Mouse (Mus musculus) midbrain, embryonic 14.5 days (tissue): ENCODE measurements around the gene B4galnt2. TPM values are rescaled to one million over a fixed set of nuclear protein-coding genes. Genes with fewer than 3 reads are reported as not detected.
A peak's percentile ranks its signal among the peaks of the same experiment; 100 is the strongest.

ENCODE experiments used
- ATAC-seq: fragments of 200-750 bp; cut with Nextera tagmentation; 2 replicates; pipeline ENCODE4 v1.8.0; 2017; ENCODE audit warnings: moderate number of reproducible peaks, moderate library complexity; ENCODE audit not compliant: low FRiP score, low TSS enrichment
- DNase-seq: peaks from one replicate; pipeline ENCODE4 v3.0.0-alpha.2; 2015
- H3K27ac ChIP-seq: fragments of 300-500 bp; sonication (generic); replicated peaks from 2 replicates; pipeline ENCODE4 v1.5.1; 2014; ENCODE audit warnings: mild to moderate bottlenecking, low read depth, low read length, moderate library complexity
- H3K27me3 ChIP-seq: fragments of 300-500 bp; sonication (generic); 2 replicates; pipeline ENCODE4 v1.6.1; 2014; ENCODE audit warnings: low read length, control low read depth, mixed read lengths; ENCODE audit not compliant: control insufficient read depth, insufficient read depth
- H3K36me3 ChIP-seq: fragments of 300-500 bp; sonication (generic); 2 replicates; pipeline ENCODE4 v1.6.1; 2014; ENCODE audit warnings: low read length, control low read depth; ENCODE audit not compliant: control insufficient read depth, insufficient read depth
- H3K4me1 ChIP-seq: fragments of 300-500 bp; sonication (generic); 2 replicates; pipeline ENCODE4 v1.6.1; 2014; ENCODE audit warnings: mild to moderate bottlenecking, antibody characterized with exemption, low read length, control low read depth; ENCODE audit not compliant: control insufficient read depth, insufficient read depth
- H3K4me2 ChIP-seq: fragments of 300-500 bp; sonication (generic); 2 replicates; pipeline ENCODE4 v1.6.1; 2014; ENCODE audit warnings: mild to moderate bottlenecking, low read length, moderate library complexity
- H3K4me3 ChIP-seq: fragments of 300-500 bp; sonication (generic); replicated peaks from 2 replicates; pipeline ENCODE4 v1.5.1; 2014; ENCODE audit warnings: low read depth, low read length
- H3K9ac ChIP-seq: fragments of 300-500 bp; sonication (generic); replicated peaks from 2 replicates; pipeline ENCODE4 v1.6.1; 2014; ENCODE audit warnings: mild to moderate bottlenecking, low read length, moderate library complexity
- H3K9me3 ChIP-seq: fragments of 300-500 bp; sonication (generic); 2 replicates; pipeline ENCODE4 v1.6.1; 2016; ENCODE audit warnings: low read length, control low read depth, mixed read lengths; ENCODE audit not compliant: control insufficient read depth
- WGBS: fragments of 180-500 bp; shearing (Covaris S2); extraction: QIAGEN DNeasy Blood & Tissue Kit; methylation state at CpG from one replicate; pipeline ENCODE4 v1.1.7; 2014; 5-methylcytosine and 5-hydroxymethylcytosine counted together
- polyA plus RNA-seq: library from polyadenylated mRNA; unstranded; fragments of >200 nt; fragmentation: Nextera tagmentation; extraction: Ambion mirVana; gene quantifications from 2 replicates; pipeline ENCODE4 v1.2.1, GENCODE M21; 2014

Gene B4galnt2
- not detected in 2 replicates for polyA plus RNA-seq

GRCm38 (mm10) chr11:95914571-95914991 lies at the start of gene B4galnt2:
TSS of gene B4galnt2 (minus strand) at chr11:95914891.
- Histone ChIP-seq H3K36me3 (no peaks in the 10 kb centered on the region), H3K9me3 (no peaks in the 10 kb centered on the region), H3K4me2 (peak within 1 kb of the TSS; percentile 33), H3K4me3 (peak within 1 kb of the TSS; percentile 22), H3K27ac (no peak within 1 kb of the TSS), H3K4me1 (peaks cover 15% of the 10 kb centered on the region; the same call in 1 of the 2 replicates), H3K27me3 (peaks cover 71% of the 10 kb centered on the region), H3K9ac (no peak within 1 kb of the TSS)
- DNase-seq (peak; percentile 44), ATAC-seq (no peak)
- under 1% methylated on average over 35 of the region's 35 CpGs for whole genome bisulfite sequencing

- Histone ChIP-seq H3K9ac (no peak overlapping the region), H3K27ac (no peak overlapping the region), H3K4me3 (no peak overlapping the region), H3K4me1 (no peaks in the 10 kb centered on the region), H3K9me3 (no peaks in the 10 kb centered on the region), H3K27me3 (no peaks in the 10 kb centered on the region), H3K36me3 (peaks cover 61% of the 10 kb centered on the region), H3K4me2 (no peak overlapping the region)
- no peak for ATAC-seq
- WGBS = 74% methylated on average over 7 of the region's 7 CpGs
- DNase-seq = no peak
These were observed 48.6 kb upstream of the B4galnt2 start for GRCm38 (mm10) chr11:95963304-95963703.

GRCm38 (mm10) chr11:95959152-95959551 lies 44.5 kb upstream of the B4galnt2 start:
- Histone ChIP-seq H3K27me3 (no peaks in the 10 kb centered on the region), H3K4me2 (no peak overlapping the region), H3K9me3 (no peaks in the 10 kb centered on the region), H3K36me3 (peaks cover 22% of the 10 kb centered on the region), H3K27ac (no peak overlapping the region), H3K4me3 (no peak overlapping the region), H3K4me1 (peaks cover 8% of the 10 kb centered on the region; the same call in 1 of the 2 replicates), H3K9ac (no peak overlapping the region)
- 54% methylated on average over 6 of the region's 6 CpGs for WGBS
- DNase-seq = no peak
- no peak for ATAC-seq

DNA sequence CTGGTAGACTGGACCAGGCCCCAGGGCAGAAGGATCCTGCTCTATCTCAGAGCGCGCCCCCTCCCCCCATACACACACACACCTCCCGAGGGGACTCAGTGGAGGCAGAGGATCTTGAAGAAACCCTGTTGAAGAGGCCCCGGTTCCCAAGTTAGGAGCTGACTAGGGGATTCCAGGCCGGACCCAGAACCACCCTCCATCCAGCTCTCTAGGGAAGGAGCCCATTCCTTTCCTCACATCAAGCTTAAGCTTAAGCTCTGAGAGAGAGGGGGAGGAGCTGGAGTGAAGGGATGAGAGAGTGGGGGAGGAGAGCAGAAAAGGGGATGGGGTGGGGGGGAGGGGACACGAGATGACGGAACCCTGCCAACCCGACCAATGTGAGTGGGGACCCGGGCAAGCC lies 43.6 kb upstream of the B4galnt2 start:
- H3K9me3 ChIP-seq = no peaks in the 10 kb centered on the region

GRCm38 (mm10) chr11:95957407-95957806 lies 42.7 kb upstream of the B4galnt2 start:
- H3K27me3 ChIP-seq = no peaks in the 10 kb centered on the region
- WGBS = 63% methylated on average over 7 of the region's 7 CpGs
- H3K27ac ChIP-seq = no peak overlapping the region
- peaks cover 8% of the 10 kb centered on the region; the same call in 1 of the 2 replicates for H3K4me1 ChIP-seq
- H3K9ac ChIP-seq = no peak overlapping the region
- 0 out of 2 replicates have a peak overlapping the region, but pooled peaks have one; percentile 13 for H3K4me2 ChIP-seq
- DNase-seq = peak; percentile 45
- peaks cover 7% of the 10 kb centered on the region for H3K36me3 ChIP-seq
- H3K4me3 ChIP-seq = no peak overlapping the region
- no peaks in the 10 kb centered on the region for H3K9me3 ChIP-seq
- no peak for ATAC-seq

More for the DNA sequence above, 43.6 kb upstream of the B4galnt2 start:
- peaks cover 8% of the 10 kb centered on the region; the same call in 1 of the 2 replicates for H3K4me1 ChIP-seq
- no peak overlapping the region for H3K27ac ChIP-seq
- no peaks in the 10 kb centered on the region for H3K27me3 ChIP-seq
- 56% methylated on average over 9 of the region's 9 CpGs for WGBS
- no peak for DNase-seq
- H3K4me3 ChIP-seq = no peak overlapping the region
- no peak overlapping the region for H3K4me2 ChIP-seq
- no peak for ATAC-seq
- H3K9ac ChIP-seq = no peak overlapping the region
- H3K36me3 ChIP-seq = peaks cover 16% of the 10 kb centered on the region

- no peak overlapping the region for H3K4me2 ChIP-seq
- ATAC-seq (no peak), DNase-seq (no peak)
- WGBS = 93% methylated on average over 5 of the region's 5 CpGs
- H3K9me3 ChIP-seq = no peaks in the 10 kb centered on the region
- no peak overlapping the region for H3K9ac ChIP-seq
- peaks cover 8% of the 10 kb centered on the region; the same call in 1 of the 2 replicates for H3K4me1 ChIP-seq
- no peaks in the 10 kb centered on the region for H3K27me3 ChIP-seq
- no peaks in the 10 kb centered on the region for H3K36me3 ChIP-seq
- no peak overlapping the region for H3K27ac ChIP-seq
- no peak overlapping the region for H3K4me3 ChIP-seq
These were observed 38.6 kb upstream of the B4galnt2 start for GRCm38 (mm10) chr11:95953313-95953712.

GRCm38 (mm10) chr11:95945838-95946472 lies 31.3 kb upstream of the B4galnt2 start:
- H3K4me1 ChIP-seq = no peaks in the 10 kb centered on the region
- no peak overlapping the region for H3K4me2 ChIP-seq
- H3K9me3 ChIP-seq = no peaks in the 10 kb centered on the region
- H3K27me3 ChIP-seq = no peaks in the 10 kb centered on the region
- H3K9ac ChIP-seq = no peak overlapping the region
- no peak overlapping the region for H3K27ac ChIP-seq
- H3K4me3 ChIP-seq = no peak overlapping the region
- DNase-seq (no peak), ATAC-seq (no peak)
- 49% methylated on average over 13 of the region's 13 CpGs for WGBS
- H3K36me3 ChIP-seq = no peaks in the 10 kb centered on the region

DNA sequence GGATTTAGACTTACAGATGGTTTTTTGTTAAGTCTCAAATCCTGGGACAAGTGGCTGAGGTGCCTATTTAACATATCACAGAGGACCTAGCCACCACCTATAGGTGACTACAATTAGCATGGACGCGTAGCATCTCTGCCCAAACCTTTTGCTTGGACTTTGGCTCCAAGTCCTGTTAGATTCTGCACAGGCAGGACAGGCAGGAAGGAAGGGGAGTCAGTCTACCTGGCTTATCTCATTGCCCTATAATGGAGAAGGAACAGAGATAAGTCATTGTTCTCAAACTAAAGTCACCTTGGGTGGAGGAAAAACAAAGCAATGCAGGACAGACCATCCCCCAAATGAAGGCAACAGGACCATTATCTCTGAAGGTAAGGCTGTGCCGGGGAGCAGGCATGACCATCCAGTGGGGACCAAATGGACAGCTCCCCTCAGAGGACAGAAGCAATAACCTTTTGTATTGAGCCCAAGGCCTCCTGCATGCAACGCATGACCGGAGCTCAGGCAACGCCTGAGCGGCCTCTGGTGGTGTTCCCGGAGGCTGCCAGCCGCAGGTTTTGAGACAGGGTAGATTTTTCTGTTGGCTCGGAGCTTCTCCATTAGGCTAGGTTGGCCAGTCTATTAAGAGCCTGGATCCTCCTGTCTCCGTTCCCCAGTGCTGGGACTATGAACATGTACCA lies 25.3 kb upstream of the B4galnt2 start:
- no peaks in the 10 kb centered on the region for H3K9me3 ChIP-seq
- H3K9ac ChIP-seq = no peak overlapping the region
- ATAC-seq (no peak), DNase-seq (no peak)
- WGBS = 35% methylated on average over 11 of the region's 11 CpGs
- H3K4me1 ChIP-seq = no peaks in the 10 kb centered on the region
- no peak overlapping the region for H3K4me3 ChIP-seq
- no peaks in the 10 kb centered on the region for H3K27me3 ChIP-seq
- H3K4me2 ChIP-seq = no peak overlapping the region
- H3K36me3 ChIP-seq = no peaks in the 10 kb centered on the region
- H3K27ac ChIP-seq = no peak overlapping the region

- Histone ChIP-seq H3K27ac (no peak overlapping the region), H3K9ac (no peak overlapping the region), H3K4me1 (no peaks in the 10 kb centered on the region), H3K4me2 (no peak overlapping the region), H3K9me3 (no peaks in the 10 kb centered on the region), H3K36me3 (no peaks in the 10 kb centered on the region), H3K27me3 (no peaks in the 10 kb centered on the region), H3K4me3 (no peak overlapping the region)
- WGBS = 84% methylated on average over 6 of the region's 6 CpGs
- no peak for DNase-seq
- no peak for ATAC-seq
These were observed 21.7 kb upstream of the B4galnt2 start for GRCm38 (mm10) chr11:95936409-95936808.
